Mouse (Mus musculus): Measurements from ENCODE around the gene Babam1.

The Babam1 gene

DNA sequence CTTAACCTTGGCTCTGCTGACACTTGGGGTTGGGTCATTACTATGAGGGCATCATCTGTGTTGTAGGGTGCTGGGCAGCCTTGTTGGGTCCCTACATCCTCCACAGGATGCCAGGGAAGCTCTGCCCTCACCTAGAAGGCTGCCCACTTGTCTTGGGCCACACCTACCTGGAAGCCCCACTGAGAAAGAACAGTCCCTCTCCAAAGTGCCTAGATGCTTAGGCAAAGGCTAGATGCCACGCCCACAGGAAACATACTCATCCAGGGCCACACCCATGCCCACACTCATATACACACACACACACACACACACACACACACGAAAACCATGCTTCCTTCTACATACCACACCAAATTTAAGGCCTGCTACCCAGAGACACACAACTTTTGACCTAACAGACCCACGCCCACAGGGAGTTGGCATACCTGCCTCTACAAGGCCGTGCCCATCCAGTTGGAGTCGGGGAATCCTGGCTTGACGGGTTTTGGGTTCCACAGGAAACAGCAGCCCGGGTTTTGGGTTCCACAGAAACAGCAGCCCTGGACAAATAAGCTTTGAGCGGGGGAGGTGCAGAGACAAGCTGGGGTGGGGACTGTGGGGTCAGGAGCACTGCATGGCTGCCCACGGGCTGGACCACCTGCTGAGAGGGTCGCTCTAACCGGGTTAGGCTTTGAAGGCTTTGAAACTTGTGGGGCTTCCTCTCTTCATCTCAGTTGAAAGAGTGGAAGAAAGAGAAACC lies 15.0 kb downstream of the Babam1 start:
- no peak for TF ChIP-seq GATA4 (IDR thresholded peaks at IDR 0.05; ENCODE audit: insufficient replicate concordance, low read length)

DNA sequence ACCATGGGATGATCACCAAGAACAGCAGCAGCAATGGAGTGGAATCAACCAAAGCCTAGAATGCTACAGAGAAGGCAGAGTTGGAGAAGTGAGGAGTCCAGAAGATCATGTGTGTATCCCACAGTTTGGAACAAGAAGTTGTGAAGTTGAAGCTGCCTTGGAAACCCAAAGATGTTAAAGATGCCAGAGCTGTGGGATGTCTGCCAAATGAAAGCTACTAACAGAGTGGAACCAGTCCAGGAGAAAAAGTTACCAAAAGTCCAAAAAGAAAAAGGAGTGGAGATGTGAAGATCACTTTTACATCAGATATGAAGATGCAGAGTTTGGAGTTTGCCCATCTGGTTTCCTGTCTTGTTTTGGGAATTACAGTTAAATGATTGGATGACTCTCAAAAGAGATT lies 25.5 kb downstream of the Babam1 start:
- TF ChIP-seq GATA4 (IDR thresholded peaks at IDR 0.05; ENCODE audit: insufficient replicate concordance, low read length): no peak

DNA sequence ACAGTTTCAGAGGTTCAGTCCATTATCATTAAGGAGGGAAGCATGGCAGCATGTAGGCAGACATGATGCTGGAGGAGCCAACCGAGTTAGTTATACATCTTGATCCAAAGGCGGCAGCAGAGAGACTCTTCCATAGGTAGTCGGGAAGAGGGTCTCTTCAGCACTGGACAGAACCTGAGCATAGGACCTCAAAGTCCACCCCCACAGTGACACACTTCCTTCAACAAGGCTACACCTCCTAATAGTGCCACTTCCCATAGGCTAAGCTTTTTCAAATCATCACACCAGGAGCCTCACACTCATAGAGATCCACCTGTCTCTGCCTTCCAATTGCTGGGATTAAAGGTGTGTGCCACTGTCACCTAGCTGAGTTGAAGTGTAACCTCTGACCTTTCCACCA lies 40.4 kb downstream of the Babam1 start:
- TF ChIP-seq GATA4 (IDR thresholded peaks at IDR 0.05; ENCODE audit: insufficient replicate concordance, low read length): no peak

DNA sequence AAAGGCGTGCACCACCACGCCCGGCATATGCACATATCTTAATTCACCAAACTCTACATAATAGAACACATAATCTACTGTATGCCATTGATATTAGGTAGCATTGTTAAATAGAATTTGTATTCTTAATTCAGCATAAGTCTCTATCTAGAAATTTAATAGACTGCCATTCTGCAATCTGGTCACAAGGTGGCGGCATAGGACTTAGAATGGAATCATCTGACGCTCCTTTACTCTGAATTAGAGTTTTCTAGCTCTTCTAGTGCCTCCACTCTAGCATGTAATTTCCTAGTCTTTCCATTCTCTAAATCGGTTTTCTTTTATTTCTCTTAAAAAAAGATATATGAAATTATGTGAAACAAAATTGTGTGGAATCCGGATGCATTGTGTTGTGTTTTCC lies 44.7 kb downstream of the Babam1 start:
- no peak for TF ChIP-seq GATA4 (IDR thresholded peaks at IDR 0.05; ENCODE audit: insufficient replicate concordance, low read length)

DNA sequence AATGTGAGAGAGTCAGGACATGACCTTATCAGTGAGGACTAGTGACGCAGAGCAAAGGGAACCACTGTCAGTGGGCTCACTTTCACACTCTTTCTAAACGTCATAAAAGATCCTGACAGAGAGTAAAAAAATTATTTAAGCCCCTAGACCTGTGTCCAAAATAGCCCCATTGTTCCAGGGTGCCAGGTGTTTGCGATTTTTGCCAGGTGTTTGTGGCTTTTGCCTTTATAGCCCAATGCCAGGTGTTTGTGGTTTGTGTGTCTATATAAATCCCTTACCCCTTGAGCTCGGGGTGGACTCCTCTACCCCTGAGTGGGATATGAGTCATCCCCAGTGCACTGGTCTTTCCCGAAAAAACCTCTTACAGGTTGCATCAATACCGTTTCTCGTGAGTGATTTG lies 48.4 kb downstream of the Babam1 start:
- TF ChIP-seq GATA4 (IDR thresholded peaks at IDR 0.05; ENCODE audit: insufficient replicate concordance, low read length): no peak

DNA sequence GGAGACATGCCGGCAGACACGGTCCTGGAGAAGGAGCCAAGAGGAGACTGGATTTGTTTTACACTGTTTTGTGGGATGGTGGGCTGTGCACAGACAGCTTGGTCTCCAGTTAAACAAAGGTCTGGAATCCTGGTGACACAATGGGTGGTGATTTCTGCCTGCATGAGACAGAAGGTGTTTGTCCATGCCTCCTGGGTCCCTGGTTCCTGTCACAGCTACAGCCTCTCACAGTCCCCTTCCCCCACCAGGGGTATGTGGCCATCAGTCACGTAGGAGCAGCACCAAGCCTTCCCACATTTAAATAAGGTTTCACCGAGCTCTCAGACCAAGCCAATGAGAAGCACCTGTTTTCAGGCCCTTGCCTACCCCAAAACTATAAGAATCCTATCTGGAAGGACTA lies 54.7 kb downstream of the Babam1 start:
- TF ChIP-seq GATA4 (IDR thresholded peaks at IDR 0.05; ENCODE audit: insufficient replicate concordance, low read length): no peak

DNA sequence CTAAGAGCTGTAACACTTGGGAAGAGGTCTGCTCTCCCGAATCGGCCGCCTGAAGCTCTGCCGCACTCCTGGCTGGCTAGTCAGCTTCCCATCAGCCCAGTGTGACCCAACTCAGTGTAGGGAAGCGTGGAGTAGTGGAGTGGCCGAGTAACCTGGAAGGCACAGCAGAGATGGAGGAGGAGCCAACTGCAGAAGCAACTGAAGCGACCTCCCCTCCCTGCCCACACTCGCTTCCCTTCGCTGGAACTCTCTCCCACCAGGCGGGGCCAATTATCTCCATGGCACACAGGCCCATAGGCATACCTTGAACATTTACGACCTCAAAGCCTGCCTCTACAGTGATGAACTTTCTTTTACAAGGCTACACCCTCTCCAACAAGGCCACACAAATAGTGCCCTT lies 55.1 kb downstream of the Babam1 start:
- TF ChIP-seq GATA4 (IDR thresholded peaks at IDR 0.05; ENCODE audit: insufficient replicate concordance, low read length): no peak

DNA sequence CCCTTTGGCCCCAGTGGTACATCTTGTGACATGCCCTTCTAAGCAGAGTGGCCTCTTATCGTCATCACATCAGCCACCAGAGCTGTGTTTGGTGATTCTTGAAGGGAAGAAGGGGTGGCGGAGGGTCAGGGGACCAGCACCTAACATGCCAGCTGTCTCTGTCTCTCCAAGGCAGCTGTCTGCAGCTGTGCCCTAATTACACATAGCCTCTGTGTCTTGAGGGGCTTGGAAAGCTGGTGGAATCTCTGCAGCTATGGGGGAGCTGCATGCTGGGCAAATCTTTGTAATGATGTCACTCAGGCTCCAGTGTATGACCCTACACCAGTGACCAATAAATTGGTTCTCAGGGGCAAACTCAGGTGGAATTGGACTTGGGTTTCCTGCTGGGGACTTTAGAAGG lies 56.0 kb downstream of the Babam1 start:
- TF ChIP-seq GATA4 (IDR thresholded peaks at IDR 0.05; ENCODE audit: insufficient replicate concordance, low read length): no peak

Measured in liver, adult (tissue).